Mouse (Mus musculus): Measurements from ENCODE around the gene BC004004.
"Not testable (repeated sequence)": the region's sequence is repeated elsewhere in the genome, so short reads cannot be mapped to it uniquely, and the experiment has no call there.

BC004004 gene

GRCm38 (mm10) chr17:29301421-29301820, 32.8 kb downstream of the BC004004 start:
- DNase-seq: no peak

- DNase-seq: no peak
These were observed 33.6 kb downstream of the BC004004 start for GRCm38 (mm10) chr17:29302149-29302548.

GRCm38 (mm10) chr17:29303087-29303486, 34.5 kb downstream of the BC004004 start:
- DNase-seq: peak; percentile 57 to 68

DNA sequence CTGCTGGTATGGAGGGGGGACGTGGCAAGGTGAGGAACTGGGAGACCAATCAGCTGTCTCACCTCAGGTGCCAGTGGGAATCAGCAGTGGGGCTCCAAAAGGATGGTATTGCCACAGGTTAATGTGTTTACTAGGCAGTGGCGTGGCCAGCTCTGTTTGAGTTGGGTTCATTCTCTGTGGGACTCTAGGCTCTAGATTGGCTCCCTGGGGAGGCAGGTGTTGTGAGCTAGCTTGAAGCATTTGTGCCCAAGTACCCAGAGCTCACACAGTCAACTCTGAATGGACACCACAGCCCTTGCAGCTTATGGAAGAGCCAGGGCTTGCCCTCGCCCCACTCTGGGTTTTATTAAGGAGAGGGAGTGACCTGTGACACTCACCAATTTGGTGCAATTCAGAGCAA, 35.3 kb downstream of the BC004004 start:
- DNase-seq: peak in 1 of 2 experiments; percentile 17

DNA sequence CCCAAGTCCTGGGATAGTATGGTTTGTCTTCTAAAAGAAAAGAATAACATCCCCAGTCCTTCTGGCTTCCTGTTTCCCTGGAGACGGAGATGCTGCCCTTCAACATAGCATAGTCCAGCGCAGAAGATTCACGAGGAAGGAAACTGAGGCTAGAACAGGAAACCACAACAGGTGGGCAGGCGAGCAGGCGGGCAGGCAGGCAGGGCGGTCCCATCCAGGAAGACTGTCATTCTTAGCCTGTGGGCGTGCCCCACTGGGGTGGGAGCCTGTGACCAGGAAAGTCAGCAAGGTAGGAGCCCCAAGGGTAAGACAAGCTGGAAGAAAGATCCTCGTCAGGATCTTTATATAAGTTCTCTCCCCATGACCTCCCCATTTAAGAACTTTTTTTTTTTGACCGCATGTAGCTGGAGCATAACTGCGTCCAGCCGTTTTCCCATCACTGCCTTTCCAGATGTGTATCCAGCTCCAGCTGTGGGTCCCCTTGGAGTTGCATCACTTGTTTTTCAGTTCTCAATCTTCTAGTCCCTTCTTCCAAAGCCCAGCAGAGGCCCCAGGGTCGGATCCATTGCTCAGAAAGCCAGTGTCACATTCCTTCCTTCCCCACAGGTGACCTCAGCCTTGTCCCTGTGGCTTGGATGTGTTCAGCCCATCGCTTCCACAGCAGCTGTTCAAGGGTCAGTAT, 35.9 kb downstream of the BC004004 start:
- peak; percentile 65 to 78 for DNase-seq

- peak; percentile 18 to 27 for DNase-seq
These were observed 36.6 kb downstream of the BC004004 start for GRCm38 (mm10) chr17:29305058-29305806.

DNA sequence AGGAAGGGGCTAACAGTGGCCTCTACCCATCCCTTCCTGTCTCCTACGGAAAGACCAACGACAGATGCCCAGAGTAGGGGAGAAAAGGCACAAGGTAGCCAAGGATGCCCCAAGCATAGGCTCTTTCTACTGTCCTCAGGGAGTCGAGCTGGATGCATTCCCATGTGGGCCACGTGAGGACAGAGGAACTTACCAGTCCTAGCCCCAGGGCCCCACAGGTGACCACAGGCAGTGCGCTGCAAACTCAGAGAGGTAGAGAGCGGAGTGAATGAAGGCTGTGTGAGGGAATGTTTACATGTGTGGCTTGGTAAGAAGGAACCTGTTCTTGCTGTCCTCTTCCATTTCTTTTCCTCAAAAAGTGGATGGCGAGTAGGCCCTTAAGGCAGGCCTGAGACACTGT, 37.3 kb downstream of the BC004004 start:
- DNase-seq: peak; percentile 13 to 33

DNA sequence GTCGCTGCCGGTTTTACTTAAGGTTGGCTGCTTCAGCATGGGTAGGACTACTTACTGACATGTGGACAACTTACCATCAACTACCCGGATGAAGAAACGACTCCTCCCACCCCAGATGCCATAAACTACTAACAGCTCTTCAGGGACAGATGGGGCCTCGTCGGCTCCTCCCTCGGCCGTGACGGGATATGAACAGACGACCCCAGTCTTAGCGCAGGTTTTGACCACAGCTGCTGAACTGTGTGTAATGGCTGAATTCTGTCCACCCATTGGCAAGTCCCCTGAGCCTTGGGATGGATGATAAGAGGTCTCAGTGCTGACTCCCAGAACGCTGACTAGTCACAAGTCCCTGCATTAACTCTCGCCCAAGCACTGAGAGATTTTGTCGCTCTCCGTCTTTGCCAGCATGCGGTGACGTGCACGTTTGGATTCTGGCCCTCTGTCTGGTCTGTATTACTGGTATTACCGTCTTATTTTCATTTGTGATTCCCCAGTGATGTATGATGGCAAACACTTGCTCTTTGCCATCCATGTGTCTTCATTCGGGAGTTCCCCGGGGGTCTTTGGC, 41.6 kb downstream of the BC004004 start:
- DNase-seq: no peak

DNA sequence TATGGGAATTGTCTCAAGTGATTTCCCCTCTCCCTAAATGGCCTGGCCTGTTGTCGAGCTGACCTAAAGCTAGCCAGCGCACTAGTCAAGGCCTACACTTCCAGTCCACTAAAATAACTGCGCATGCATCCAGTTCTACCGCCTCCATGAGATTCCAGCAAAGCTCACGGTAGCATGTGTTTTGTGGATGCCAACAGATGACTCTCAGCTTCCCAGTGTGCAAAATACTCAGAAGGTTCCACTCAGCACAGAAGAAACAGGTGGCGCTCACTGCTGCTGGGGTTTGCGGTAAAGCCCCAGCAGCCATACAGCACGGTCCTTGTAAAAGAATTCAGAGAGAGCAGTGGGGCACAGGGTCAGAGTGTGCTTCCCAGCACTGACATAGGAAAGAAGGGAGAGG, 43.0 kb downstream of the BC004004 start:
- DNase-seq: no peak

DNA sequence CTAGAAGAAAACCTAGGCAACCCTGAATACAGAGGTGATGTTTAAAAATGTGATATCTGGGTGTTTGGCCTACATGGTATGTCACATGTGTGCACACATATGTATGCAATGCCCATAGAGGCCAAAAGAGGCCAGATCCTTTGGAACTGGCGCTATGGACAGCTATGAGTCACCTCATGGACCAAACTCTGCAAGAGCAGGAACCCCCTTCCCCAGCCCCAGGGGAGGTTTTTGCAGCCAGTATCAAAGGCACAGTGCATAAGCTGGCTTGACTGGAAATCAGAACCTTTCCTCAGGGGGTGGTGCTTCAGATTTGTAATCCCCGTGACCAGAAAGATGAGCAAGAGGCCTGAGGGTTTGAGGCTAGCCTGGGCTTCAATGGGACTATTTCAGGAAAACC, 43.5 kb downstream of the BC004004 start:
- DNase-seq: no peak

DNA sequence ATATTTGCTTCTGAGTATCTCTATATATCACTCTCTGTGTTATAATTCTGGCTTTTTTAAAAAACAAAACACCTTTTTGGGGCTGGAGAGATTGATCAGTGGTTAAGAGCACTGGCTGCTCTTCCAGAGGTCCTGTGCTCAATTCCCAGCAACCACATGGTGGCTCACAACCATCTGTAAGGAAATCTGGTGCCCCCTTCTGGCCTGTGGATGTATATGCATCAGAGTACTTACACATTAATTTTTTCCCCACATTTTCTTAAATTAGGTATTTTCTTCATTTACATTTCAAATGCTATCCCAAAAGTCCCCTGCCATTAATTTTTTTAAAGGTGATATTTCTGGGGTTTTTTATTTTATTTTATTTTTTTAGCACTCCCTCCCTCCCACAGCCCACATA, 44.7 kb downstream of the BC004004 start:
- DNase-seq: no peak

GRCm38 (mm10) chr17:29315672-29316465, 47.3 kb downstream of the BC004004 start:
- DNase-seq: no peak

DNA sequence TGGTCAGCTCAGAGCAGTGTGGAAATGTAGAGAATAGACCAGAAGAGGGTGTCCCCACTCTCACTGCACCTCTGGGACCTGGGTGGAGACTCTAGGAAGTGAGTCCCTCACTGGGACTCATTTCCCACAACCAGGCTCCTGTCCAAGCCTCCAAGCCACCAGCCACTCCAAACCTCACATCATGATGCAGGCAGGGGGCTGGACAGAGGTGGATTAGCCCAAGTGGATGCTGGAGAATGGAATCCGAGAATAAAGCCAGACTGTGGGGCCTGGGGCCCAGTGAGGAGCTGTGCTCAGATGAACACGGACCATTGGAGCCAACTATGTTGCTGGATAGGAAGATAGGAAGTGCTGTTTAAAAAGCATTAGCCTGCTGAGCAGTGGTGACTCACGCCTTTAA, 48.3 kb downstream of the BC004004 start:
- no peak for DNase-seq

- DNase-seq: not testable (repeated sequence)
These were observed 48.8 kb downstream of the BC004004 start, which contains the start of gene Pi16 for GRCm38 (mm10) chr17:29317380-29317779. Gene Pi16, plus strand, starts transcription at chr17:29317680.

GRCm38 (mm10) chr17:29318731-29319250, 50.2 kb downstream of the BC004004 start:
- DNase-seq: no peak

GRCm38 (mm10) chr17:29319476-29319875, 50.9 kb downstream of the BC004004 start:
- DNase-seq: no peak

- no peak for DNase-seq
These were observed 51.5 kb downstream of the BC004004 start for GRCm38 (mm10) chr17:29319881-29320639.

GRCm38 (mm10) chr17:29321765-29322602, 53.4 kb downstream of the BC004004 start:
- DNase-seq: no peak

- DNase-seq: no peak
These were observed 54.0 kb downstream of the BC004004 start for GRCm38 (mm10) chr17:29322603-29322962.

DNA sequence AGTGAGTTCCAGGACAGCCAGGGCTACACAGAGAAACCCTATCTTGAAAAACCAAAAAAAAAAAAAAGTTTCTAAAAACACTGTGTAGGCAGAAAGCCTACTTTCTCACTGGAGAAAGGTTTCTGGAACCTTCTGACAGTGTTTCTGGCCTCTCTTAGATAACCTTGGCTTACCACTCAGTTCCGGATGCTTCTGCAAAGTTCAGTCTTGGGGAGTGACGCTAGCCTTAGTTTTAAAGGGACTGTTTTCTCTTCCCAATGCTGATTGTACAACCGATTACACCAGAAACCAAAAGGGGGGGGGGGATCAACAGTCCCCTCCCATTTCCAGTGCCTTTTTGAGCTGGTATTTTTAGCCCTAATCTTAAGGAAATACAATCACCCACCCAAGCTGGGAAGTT, 55.0 kb downstream of the BC004004 start:
- no peak for DNase-seq

GRCm38 (mm10) chr17:29325831-29326230, 57.2 kb downstream of the BC004004 start:
- DNase-seq: no peak

Data from thymus, postnatal 36 days (tissue).